ENCODE assay signal across 16 mouse cellular contexts in genomic region chr10:12593071-12593470, GRCm38 (mm10).
"Had no signal": no experiment of that assay in that cellular context is flagged by ENCODE, and none has a peak within 500 bp of the region (broad histone marks: within the 10 kb centered on the region; RNA-seq: fewer than 3 reads in every experiment).

No protein-coding gene starts in this region.

- DNase-seq: kidney, postnatal 10 days; kidney, postnatal 36 days; layer of hippocampus, postnatal 36 days; liver, postnatal 0 days; lung, embryonic 14.5 days; thymus, adult 18-20 months; thymus, postnatal 36 days had no signal

- ATAC-seq: liver, postnatal 0 days; lung, postnatal 0 days; midbrain, embryonic 15.5 days had no signal

- H3K27ac ChIP-seq: left cerebral cortex, adult 2 months; liver, embryonic 14.5 days; macrophage; midbrain, embryonic 12.5 days; midbrain, embryonic 15.5 days; neural tube, embryonic 13.5 days had no signal

- H3K4me3 ChIP-seq: kidney, embryonic 15.5 days; left cerebral cortex, adult 2 months; midbrain, embryonic 12.5 days; midbrain, embryonic 15.5 days; myocyte; neural tube, embryonic 13.5 days had no signal
